Mouse (Mus musculus) megakaryocyte, adult 5-6 weeks (primary cell): ENCODE data around the gene Ubc. TPM values are rescaled to one million over a fixed set of nuclear protein-coding genes. Genes with fewer than 3 reads are reported as not detected.
A peak's percentile ranks its signal among the peaks of the same experiment; 100 is the strongest.
"Not testable (repeated sequence)": the region's sequence is repeated elsewhere in the genome, so short reads cannot be mapped to it uniquely, and the experiment has no call there.

ENCODE experiments used
- ATAC-seq: 2 replicates; pipeline ENCODE4 v1.8.0; 2016; ENCODE audit warnings: mild to moderate bottlenecking, inconsistent platforms; ENCODE audit not compliant: poor library complexity, severe bottlenecking
- total RNA-seq, 2 experiments: library from RNA; stranded (forward) in 1 of 2; stranded (reverse) in 1 of 2; fragments of 153-499, 151-499 nt in 1 of 2; fragments of 221-1000, 200-1000 nt in 1 of 2; gene quantifications; 2 replicates each; pipeline versions ENCODE4 v1.2.3 to v1.2.4; 2015 to 2017

Ubc gene
- total RNA-seq (2015) (260 and 265 TPM in 2 replicates), total RNA-seq (2017) (355 and 414 TPM in 2 replicates)

DNA sequence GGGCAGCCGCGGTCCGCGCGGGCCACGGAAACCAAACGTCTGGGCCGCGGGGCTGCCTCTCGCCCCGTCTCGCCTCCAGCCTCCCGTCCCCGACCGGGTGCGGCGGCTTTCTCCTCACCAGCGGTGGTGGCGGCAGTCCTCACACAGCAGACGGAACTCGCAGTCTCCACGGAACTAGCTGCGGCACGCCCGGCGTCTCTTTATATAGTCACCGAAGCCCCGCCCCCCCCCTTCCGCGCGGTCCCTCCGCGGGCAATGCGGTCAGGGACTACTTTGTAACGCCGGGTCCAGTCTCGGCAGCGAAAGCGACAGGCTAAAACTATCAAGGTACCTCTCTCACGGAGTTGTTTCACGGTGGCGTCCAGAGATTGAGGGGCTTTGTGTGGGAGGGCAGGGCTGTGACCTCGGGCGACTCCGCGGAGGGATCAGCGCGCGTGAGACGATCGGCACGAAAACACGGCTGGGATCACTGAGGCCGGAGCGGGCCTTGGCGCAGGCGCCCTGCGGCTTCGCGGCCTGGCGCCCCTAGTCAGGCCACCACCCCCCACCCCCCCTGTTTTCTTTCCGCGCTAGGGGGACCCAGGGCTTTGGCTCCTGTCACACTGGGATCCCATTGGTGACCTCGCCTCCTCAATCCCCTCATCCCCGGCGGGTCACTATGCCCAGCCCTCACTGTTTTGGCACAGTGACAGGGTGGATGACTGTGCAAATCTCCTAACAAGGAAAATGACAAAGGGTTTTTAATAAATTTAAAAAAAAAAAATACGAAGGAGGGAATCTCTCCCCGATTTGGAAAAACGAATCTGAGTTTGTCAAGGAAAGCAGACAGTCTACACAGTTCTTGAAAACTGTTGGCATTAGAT lies at the start of gene Ubc:
Gene Ubc (minus strand): TSS at position 624 of the 863 bp plus-strand sequence.
- ATAC-seq, result peak; percentile 26

DNA sequence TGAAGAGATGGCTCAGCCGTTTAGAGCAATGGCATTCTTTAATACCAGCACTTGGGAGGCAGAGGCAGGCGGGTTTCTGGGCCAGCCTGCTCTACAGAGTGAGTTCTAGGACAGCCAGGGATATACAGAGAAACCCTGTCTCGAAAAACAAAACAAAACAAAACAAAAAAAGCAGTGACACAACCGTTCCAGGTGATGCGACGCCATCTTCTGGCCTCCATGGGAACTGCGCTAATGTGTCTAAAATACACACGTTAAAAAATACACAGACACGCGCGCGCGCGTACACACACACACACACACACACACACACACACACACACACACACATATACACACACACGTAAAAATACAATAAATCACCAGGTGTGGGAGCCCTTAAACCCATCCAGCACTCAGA lies 44.3 kb upstream of the Ubc start:
- 0 out of 2 replicates have a peak, but pooled peaks have one; percentile 7 for ATAC-seq

DNA sequence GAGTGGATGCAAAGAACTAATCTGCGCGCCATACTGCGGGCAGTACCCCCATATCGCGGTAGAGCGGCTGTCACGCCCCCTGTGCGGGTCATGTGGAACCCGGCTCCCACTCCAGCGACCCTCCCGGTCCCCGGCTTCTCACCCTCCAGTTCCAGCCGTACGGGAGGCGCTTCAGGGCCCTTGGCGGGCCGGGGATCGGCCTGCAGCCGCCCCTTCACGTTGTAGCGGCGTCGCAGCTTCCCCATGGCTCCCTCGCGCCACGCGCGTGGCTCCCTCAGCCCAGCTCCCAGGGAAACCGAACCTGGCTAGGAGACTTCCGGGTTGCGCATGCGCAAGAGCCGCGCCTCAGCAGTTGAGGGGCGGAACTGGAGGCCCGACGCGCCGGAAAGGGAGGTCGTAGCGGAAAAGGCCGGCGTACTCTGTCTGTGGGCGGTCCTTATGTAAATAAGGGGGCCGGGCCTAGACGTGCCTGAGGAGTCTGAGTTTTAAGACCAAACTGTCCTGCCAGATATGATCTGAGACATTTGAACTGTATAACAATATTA lies 43.9 kb upstream of the Ubc start, which contains the start of gene Dhx37:
Gene Dhx37 (minus strand): TSS at position 329 of the 545 bp plus-strand sequence.
- peak; percentile 98 for ATAC-seq

DNA sequence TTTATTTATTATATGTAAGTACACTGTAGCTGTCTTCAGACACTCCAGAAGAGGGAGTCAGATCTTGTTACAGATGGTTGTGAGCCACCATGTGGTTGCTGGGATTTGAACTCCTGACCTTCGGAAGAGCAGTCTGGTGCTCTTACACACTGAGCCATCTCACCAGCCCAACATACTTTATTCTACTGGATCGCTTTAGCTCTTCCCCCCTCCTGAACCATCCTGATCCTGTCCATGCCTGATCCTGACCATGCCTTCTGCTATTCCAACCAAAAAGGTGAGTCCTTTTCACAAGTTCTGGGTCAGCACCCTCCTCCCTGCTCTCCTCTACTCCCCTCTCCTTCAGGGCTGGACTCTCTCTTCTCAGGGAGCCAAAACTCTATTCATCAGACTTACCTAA lies 42.3 kb upstream of the Ubc start:
- not testable (repeated sequence) for ATAC-seq

DNA sequence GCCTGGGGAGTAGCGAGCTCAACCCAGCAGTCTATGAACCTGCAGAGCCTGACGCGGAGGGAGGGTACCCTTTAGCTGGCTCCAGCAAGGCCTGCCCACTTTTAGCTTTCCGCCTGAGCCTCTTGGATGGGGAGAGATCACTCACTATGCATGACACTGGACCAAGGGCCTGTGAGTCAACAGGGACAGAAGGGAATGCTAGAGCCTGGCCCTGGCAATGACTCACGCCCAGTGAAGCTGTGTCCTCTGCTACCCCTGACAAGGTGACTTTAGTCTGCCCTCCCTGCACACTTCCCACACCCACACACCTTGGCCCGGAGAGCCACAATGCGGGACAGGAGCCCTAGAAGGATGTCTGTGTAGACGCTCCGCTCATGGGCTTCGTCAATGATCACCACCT lies 36.3 kb upstream of the Ubc start:
- ATAC-seq, result no peak

DNA sequence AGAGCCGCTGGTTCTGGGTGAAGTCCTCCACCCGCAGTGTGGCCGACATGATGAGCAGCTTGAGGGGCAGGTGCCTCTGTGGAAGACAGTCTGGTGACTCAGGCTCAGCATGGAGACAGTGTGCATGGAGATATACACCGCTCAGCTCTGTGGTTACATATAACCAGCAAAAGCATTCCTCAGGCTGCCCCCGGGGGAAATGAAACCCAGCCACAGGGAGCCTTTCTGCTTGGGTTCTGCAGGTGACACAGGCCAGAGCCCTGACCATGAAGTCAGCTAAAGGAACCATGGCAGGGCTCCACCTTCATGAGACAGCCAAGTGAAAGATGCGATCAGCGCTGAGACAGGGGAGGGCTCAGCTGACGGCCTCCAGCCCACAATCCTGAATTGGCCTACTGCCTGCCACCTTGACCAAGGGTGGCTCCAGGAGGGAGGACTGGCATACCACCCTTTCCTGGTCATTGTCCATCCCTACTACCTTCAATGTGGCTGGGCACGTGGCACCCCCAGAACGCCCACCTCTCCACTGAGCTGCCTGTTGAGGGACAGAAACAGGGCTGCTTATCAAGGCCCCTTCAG lies 35.8 kb upstream of the Ubc start:
- ATAC-seq, result peak; percentile 49

DNA sequence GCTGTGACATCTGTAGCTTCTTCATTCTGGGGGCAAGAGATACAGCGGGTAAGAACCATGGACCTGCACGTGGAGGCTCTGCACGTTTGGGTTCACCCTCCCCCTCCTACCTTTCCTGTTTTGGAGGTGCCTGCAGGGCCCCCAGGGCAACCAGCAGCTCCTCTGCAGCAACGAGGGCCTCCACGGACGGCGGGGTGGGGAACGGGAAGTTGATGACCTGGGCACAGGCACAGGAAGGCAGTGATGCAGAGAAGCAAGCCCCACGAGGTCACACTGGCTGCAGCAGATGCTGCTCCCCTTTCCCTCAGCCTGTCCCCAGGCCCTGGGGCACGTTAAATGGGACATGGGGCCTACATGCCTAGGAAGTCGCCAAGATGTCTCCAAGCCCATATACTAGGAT lies 29.1 kb upstream of the Ubc start:
- peak; percentile 68 for ATAC-seq

DNA sequence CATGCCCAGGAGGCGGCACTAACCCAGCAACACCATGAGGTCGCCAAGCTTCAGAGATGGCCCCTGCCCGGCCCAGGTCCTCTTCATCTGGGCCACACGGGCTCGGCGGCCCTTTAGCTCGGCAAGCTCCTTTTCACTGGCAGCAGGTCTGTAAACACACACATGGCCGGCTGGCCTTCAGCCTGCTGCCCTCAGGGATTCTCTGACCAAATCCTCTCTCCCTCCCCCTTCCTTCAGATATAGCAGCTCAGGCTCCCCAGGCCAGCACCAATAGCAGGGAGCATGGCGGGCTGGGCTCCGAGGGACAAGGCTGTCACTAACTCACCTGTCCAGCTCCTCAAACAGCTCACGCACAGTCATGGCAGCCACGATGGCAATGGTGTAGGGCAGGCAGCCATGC lies 28.6 kb upstream of the Ubc start:
- ATAC-seq, result no peak

DNA sequence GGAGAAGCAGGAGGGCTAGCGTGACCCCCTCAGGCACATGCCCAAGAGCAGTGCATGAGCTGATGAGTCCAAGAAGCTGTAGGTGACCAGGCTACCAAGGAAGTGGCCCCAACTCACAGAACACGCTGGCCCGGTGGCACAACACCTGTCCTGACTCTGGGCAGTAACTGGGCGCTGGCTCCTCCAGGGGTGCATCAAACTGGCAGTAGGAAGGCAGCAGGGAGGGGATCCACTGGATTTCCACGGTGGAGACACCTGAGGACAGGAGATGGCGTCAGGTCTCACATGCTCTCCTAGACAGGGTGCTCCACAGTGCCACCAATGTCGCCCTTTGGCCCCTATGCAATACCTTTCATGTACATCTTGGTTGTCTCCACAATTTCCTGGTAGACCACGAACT lies 26.2 kb upstream of the Ubc start:
- no peak for ATAC-seq

DNA sequence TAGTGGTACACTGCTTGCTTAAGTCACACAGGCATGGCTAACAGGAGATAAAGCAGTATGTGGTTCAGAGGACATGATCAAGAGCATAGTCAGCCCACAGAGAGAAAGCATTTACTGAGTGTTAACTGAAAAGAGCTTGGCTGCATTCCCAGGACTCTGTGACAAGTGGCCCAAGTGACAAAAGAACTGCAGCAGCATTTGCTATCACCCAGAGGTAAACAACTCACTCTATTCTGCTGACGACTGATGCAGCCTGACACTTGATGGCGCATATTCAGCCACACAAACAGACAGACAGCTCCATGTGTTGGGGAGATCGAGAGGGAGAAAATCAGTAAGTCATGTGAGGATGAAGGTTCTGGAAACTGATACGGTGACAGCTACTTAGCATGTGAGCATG lies 23.8 kb upstream of the Ubc start:
- no peak for ATAC-seq

DNA sequence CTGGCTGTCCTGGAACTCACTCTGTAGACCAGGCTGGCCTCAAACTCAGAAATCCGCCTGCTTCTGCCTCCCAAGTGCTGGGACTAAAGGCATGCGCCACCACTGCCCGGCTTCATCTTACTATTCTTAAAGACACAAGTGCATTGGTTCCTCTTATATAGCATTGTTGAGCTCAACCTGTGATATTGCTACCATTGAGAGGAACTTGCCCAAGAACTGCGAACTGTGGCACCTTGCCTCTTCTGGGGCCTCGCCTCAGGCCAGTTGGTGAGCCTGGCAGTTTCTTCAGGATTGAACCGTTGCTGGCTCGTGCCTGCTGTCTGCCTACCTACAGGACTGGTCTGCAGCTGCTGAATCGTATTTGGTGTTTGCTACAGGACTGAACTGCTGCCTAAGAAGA lies 22.5 kb upstream of the Ubc start:
- ATAC-seq, result peak; percentile 66

DNA sequence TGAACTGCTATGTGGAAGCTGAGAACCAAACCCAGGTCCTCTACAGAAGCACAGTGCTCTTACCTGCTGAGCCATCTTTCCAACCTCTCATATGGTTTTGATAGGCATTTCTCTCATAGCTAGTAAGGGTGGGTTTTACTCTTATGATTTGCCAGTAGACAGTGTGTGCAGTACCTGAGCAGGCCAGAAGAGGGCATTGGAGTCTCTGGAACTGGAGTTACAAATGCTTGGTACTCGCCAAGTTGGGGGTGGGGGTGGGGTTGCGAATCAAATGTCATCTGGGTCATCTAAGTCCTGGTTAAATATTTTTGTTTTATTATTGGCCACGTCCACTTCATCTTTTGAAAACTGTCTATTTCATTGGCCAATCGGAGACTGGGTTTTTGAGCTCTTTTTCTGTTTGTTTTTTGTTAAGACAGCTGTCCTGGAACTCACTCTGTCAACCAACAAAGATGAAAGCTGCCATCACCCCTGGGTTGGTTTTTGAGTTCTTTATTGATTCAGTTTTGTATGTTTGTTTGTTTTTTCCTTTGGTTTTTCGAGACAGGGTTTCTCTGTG lies 22.0 kb upstream of the Ubc start:
- peak; percentile 69 for ATAC-seq

DNA sequence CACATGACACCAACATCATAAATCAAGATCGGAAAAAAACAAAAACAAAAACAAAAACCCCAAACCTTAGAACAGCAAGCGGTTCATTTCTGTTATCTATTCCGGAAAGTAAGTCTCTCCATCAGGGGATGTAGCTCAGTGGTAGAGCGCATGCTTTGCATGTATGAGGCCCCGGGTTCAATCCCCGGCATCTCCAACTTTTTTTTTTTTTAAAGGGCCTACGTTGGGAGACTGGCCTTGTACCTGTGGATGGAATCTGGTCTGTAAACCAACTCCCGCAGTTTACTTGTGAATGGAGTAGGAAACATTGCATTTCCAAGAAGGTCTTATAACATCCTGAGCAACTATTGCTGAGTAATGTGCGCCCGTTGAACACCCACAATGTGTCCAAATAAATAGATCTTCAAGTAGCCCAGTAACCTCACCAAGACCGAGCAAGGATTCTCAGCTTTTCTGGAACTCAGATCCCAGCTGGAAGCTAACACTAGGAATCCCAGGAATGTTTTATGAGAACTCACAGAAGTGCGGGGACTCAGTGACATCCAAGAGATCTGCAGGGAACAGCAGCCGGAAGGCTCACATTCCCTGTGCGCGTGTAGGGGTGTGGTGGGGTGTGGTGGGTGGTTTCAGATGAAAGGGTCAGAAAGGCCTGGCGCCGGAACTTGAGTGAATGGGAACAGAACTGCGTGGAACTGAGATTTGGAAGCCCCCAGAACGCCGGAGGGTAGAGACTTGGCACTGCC lies 19.5 kb upstream of the Ubc start:
- ATAC-seq, result no peak

DNA sequence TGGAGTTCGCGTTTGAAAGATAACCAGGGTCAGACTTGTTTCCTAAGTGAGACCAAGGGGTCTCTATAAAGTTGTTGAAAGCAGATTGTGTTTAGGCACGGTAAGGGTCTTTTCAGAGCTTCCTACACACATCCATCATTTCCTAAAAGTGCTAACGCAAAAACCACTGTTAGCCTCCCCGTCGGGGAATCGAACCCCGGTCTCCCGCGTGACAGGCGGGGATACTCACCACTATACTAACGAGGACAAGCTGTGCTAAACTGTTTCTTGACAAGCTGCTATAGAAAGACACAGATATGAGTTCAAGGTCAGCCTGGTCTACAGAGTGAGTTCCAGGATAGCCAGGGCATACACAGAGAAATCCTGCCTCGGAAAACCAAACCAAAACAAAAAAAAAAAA lies 18.8 kb upstream of the Ubc start:
- ATAC-seq, result peak; percentile 7

DNA sequence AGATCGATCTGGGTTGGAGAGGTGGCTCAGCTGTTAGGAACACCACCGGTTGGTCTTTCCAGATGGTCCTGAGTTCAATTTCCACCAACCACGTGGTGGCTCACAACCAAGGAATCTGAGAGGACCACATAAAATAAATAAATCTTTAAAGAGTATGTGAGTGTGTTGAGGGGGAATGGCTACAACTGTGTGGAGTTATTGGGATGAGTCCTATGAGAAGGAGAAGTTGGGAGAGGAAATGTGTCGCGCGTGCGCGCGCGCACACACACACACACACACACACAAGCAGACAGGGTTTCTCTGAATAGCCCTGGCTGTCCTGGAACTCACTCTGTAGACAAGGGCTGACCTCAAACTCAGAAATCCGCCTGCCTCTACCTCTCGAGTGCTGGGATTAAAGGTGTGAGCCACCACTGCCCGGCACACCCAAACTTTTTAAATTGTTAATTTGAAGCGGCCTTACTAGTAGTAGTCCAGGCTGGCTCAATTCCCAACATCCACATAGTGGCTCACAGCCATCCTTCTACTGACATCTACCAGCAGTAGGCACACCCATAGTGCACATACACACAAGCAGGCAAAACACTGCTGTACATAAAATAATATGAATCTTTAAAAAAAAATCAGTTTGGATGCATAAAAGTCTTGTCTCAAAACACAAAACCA lies 18.0 kb upstream of the Ubc start:
- no peak for ATAC-seq

DNA sequence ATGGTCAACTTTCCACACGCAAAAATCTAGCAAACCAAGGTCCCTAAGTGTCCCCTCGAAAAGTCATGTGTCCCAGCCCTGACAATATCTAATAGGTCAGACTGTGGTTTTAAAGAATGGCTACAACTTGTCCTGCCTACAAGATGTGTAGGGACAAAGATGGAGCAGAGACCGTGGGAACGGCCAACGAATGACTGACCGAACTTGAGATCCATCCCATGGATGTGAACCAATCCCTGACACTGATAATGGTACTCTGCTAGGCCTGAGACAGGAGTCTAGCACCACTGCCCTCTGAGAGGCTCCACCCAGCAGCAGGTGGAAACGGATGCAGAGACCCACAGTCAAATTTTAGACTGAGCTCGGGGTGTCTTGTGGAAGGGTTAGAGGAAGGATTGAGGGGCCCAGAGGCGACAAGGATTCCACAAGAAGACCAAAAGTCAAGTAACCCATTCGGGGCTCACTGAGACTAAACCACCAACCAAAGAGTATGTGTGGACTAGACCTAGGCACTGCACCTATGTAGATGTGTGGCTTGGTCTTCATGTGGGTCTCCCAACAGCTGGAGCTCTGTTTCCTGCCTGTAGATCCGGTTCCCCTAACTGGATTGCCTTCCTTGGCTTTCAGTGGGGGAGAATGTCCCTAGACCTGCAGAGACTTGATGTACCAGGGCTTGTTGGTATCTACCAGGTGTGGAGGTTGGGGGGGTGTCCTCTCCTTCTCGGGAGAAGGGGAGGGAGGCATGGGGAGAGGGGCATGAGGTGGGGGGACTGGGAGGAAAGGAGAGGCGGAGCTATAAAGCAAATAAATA lies 17.2 kb upstream of the Ubc start:
- ATAC-seq, result no peak

DNA sequence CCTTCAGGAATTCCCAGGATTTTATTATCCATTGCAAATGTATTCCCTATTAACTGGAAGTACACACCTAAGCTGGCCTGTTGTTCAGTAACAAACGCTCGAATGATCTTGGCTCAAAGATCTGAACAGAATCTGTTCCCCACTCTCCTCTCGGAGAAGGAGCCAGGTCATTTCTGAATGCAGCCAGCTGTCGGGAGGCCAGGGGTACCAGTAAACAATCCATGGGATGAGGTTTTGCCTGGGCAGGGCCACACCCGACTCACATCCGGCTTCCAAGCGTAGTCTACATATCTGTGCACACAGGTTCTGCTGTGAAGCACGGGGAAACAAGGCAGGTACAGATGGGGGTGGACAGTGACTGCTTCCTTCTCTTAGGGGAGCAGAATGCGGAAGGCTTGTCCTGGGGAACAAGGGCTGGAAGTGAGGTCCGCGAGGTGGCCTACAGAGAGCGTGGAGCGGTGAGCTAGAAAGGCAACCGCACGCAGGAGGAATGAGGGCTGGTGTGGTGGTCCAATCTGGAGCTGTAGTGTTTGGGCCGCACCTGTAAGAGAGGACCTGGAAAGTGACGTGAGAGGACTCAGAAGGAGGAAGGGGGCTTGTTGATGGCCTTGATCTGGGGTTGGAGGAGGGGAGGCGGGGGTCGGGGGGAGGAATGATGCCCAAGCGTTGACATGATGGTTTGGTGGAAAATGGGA lies 16.5 kb upstream of the Ubc start:
- peak; percentile 48 for ATAC-seq

DNA sequence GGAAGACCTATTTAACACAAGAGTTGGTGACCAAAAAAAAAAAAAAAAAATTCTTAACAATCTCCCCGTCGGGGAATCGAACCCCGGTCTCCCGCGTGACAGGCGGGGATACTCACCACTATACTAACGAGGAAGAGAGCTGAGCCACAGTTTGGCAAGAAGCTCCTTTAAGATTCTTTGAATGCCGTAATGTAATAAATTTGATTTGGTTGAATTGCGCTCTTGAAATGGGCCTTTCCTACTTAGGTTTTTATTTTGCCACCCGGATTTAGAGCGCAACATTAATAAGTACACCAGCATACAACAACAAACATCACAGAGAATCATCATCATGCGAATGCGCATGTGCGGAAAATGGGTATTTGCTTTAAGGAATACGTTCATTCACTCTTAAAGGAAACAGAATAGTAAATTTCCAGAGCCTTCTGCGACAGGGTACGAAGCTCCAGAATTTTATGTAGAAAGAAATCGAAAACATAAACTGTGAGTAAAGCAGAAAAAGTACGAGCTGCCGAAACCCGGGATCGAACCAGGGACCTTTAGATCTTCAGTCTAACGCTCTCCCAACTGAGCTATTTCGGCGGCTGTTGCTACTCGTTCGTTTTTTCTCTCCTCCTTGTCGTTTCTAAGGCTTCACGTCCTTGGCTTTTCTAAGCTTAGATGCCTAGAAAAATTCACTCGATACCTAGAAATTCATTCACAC lies 15.7 kb upstream of the Ubc start:
- ATAC-seq, result peak; percentile 44
